Mouse (Mus musculus): ENCODE results near the gene H2-T3. TPM values are rescaled to one million over a fixed set of nuclear protein-coding genes. Genes with fewer than 3 reads are reported as not detected.
"Not testable (repeated sequence)": the region's sequence is repeated elsewhere in the genome, so short reads cannot be mapped to it uniquely, and the experiment has no call there.

H2-T3 gene
- total RNA-seq (2017): 0.75 and 1.1 TPM in 2 replicates

GRCm38 (mm10) chr17:36190169-36190507 is at the start of gene H2-T3:
H2-T3 (minus strand) TSS chr17:36190287.
- no peak for ATAC-seq (replicated peaks in 1 of 2; ENCODE audit: insufficient read depth in 1 of 2, low FRiP score in 2 of 2, low TSS enrichment in 1 of 2, low read depth in 1 of 2, poor library complexity in 2 of 2, severe bottlenecking in 2 of 2)

- ATAC-seq (replicated peaks in 1 of 2; ENCODE audit: insufficient read depth in 1 of 2, low FRiP score in 2 of 2, low TSS enrichment in 1 of 2, low read depth in 1 of 2, poor library complexity in 2 of 2, severe bottlenecking in 2 of 2): peak; percentile 76 to 91
Observed at GRCm38 (mm10) chr17:36237321-36237921, 47.3 kb upstream of the H2-T3 start.

GRCm38 (mm10) chr17:36235300-36235699 is 45.2 kb upstream of the H2-T3 start:
- ATAC-seq (replicated peaks in 1 of 2; ENCODE audit: insufficient read depth in 1 of 2, low FRiP score in 2 of 2, low TSS enrichment in 1 of 2, low read depth in 1 of 2, poor library complexity in 2 of 2, severe bottlenecking in 2 of 2): not testable (repeated sequence)

- ATAC-seq (replicated peaks in 1 of 2; ENCODE audit: insufficient read depth in 1 of 2, low FRiP score in 2 of 2, low TSS enrichment in 1 of 2, low read depth in 1 of 2, poor library complexity in 2 of 2, severe bottlenecking in 2 of 2): no peak
Observed at GRCm38 (mm10) chr17:36233572-36233971, 43.5 kb upstream of the H2-T3 start.

GRCm38 (mm10) chr17:36231318-36231717 is 41.2 kb upstream of the H2-T3 start:
- no peak for ATAC-seq (replicated peaks in 1 of 2; ENCODE audit: insufficient read depth in 1 of 2, low FRiP score in 2 of 2, low TSS enrichment in 1 of 2, low read depth in 1 of 2, poor library complexity in 2 of 2, severe bottlenecking in 2 of 2)

- ATAC-seq (replicated peaks in 1 of 2; ENCODE audit: insufficient read depth in 1 of 2, low FRiP score in 2 of 2, low TSS enrichment in 1 of 2, low read depth in 1 of 2, poor library complexity in 2 of 2, severe bottlenecking in 2 of 2): peak in 1 of 2 experiments; percentile 12; a peak in 1 of 4 replicates
Observed at GRCm38 (mm10) chr17:36229046-36229445, 39.0 kb upstream of the H2-T3 start.

GRCm38 (mm10) chr17:36226921-36227320 is 36.8 kb upstream of the H2-T3 start:
- ATAC-seq (replicated peaks in 1 of 2; ENCODE audit: insufficient read depth in 1 of 2, low FRiP score in 2 of 2, low TSS enrichment in 1 of 2, low read depth in 1 of 2, poor library complexity in 2 of 2, severe bottlenecking in 2 of 2): no peak

- peak; percentile 47 to 59; a peak in 2 of 4 replicates for ATAC-seq (replicated peaks in 1 of 2; ENCODE audit: insufficient read depth in 1 of 2, low FRiP score in 2 of 2, low TSS enrichment in 1 of 2, low read depth in 1 of 2, poor library complexity in 2 of 2, severe bottlenecking in 2 of 2)
Observed at GRCm38 (mm10) chr17:36225231-36225824, 35.2 kb upstream of the H2-T3 start.

GRCm38 (mm10) chr17:36224451-36224850 is 34.4 kb upstream of the H2-T3 start:
- no peak for ATAC-seq (replicated peaks in 1 of 2; ENCODE audit: insufficient read depth in 1 of 2, low FRiP score in 2 of 2, low TSS enrichment in 1 of 2, low read depth in 1 of 2, poor library complexity in 2 of 2, severe bottlenecking in 2 of 2)

- ATAC-seq (replicated peaks in 1 of 2; ENCODE audit: insufficient read depth in 1 of 2, low FRiP score in 2 of 2, low TSS enrichment in 1 of 2, low read depth in 1 of 2, poor library complexity in 2 of 2, severe bottlenecking in 2 of 2): peak; percentile 65 to 78
Observed at GRCm38 (mm10) chr17:36218594-36219155, 28.6 kb upstream of the H2-T3 start.

- no peak for ATAC-seq (replicated peaks in 1 of 2; ENCODE audit: insufficient read depth in 1 of 2, low FRiP score in 2 of 2, low TSS enrichment in 1 of 2, low read depth in 1 of 2, poor library complexity in 2 of 2, severe bottlenecking in 2 of 2)
Observed at GRCm38 (mm10) chr17:36215586-36215985, 25.5 kb upstream of the H2-T3 start.

GRCm38 (mm10) chr17:36206846-36207245 is 16.8 kb upstream of the H2-T3 start:
- ATAC-seq (replicated peaks in 1 of 2; ENCODE audit: insufficient read depth in 1 of 2, low FRiP score in 2 of 2, low TSS enrichment in 1 of 2, low read depth in 1 of 2, poor library complexity in 2 of 2, severe bottlenecking in 2 of 2): no peak

GRCm38 (mm10) chr17:36205862-36206261 is 15.8 kb upstream of the H2-T3 start:
- peak in 1 of 2 experiments; percentile 20; a peak in 1 of 4 replicates for ATAC-seq (replicated peaks in 1 of 2; ENCODE audit: insufficient read depth in 1 of 2, low FRiP score in 2 of 2, low TSS enrichment in 1 of 2, low read depth in 1 of 2, poor library complexity in 2 of 2, severe bottlenecking in 2 of 2)

GRCm38 (mm10) chr17:36205456-36205855 is 15.4 kb upstream of the H2-T3 start:
- ATAC-seq (replicated peaks in 1 of 2; ENCODE audit: insufficient read depth in 1 of 2, low FRiP score in 2 of 2, low TSS enrichment in 1 of 2, low read depth in 1 of 2, poor library complexity in 2 of 2, severe bottlenecking in 2 of 2): peak; percentile 78 to 95

- ATAC-seq (replicated peaks in 1 of 2; ENCODE audit: insufficient read depth in 1 of 2, low FRiP score in 2 of 2, low TSS enrichment in 1 of 2, low read depth in 1 of 2, poor library complexity in 2 of 2, severe bottlenecking in 2 of 2): no peak
Observed at GRCm38 (mm10) chr17:36201851-36202250, 11.8 kb upstream of the H2-T3 start.

- peak; percentile 44 to 50 for ATAC-seq (replicated peaks in 1 of 2; ENCODE audit: insufficient read depth in 1 of 2, low FRiP score in 2 of 2, low TSS enrichment in 1 of 2, low read depth in 1 of 2, poor library complexity in 2 of 2, severe bottlenecking in 2 of 2)
Observed at GRCm38 (mm10) chr17:36198317-36198716, 8.2 kb upstream of the H2-T3 start.

- ATAC-seq (replicated peaks in 1 of 2; ENCODE audit: insufficient read depth in 1 of 2, low FRiP score in 2 of 2, low TSS enrichment in 1 of 2, low read depth in 1 of 2, poor library complexity in 2 of 2, severe bottlenecking in 2 of 2): no peak
Observed at GRCm38 (mm10) chr17:36194471-36194870, 4.4 kb upstream of the H2-T3 start.

- ATAC-seq (replicated peaks in 1 of 2; ENCODE audit: insufficient read depth in 1 of 2, low FRiP score in 2 of 2, low TSS enrichment in 1 of 2, low read depth in 1 of 2, poor library complexity in 2 of 2, severe bottlenecking in 2 of 2): peak; percentile 70 to 79
Observed at GRCm38 (mm10) chr17:36193546-36194141, 3.6 kb upstream of the H2-T3 start.
